Mouse (Mus musculus) stomach, postnatal 0 days (tissue): ENCODE measurements around the gene Ccnd3.

Source experiments
- CTCF ChIP-seq: IDR thresholded peaks from 2 replicates; pipeline ENCODE4 v1.5.1; 2016; ENCODE audit warnings: antibody characterized with exemption, low read depth, mild to moderate bottlenecking, moderate library complexity
- EP300 ChIP-seq: optimal IDR thresholded peaks from 2 replicates; pipeline ENCODE3; 2016; ENCODE audit warnings: antibody characterized with exemption

GRCm38 (mm10) chr17:47469642-47470041 is 35.2 kb upstream of the Ccnd3 start:
- no peak for TF ChIP-seq EP300
- no peak for TF ChIP-seq CTCF
